Mouse (Mus musculus): Measurements from ENCODE around the gene Hivep2. TPM values are rescaled to one million over a fixed set of nuclear protein-coding genes. Genes with fewer than 3 reads are reported as not detected.

The Hivep2 gene
- polyA plus RNA-seq, 1 experiment from 2014 or later, result 6.0 TPM

DNA sequence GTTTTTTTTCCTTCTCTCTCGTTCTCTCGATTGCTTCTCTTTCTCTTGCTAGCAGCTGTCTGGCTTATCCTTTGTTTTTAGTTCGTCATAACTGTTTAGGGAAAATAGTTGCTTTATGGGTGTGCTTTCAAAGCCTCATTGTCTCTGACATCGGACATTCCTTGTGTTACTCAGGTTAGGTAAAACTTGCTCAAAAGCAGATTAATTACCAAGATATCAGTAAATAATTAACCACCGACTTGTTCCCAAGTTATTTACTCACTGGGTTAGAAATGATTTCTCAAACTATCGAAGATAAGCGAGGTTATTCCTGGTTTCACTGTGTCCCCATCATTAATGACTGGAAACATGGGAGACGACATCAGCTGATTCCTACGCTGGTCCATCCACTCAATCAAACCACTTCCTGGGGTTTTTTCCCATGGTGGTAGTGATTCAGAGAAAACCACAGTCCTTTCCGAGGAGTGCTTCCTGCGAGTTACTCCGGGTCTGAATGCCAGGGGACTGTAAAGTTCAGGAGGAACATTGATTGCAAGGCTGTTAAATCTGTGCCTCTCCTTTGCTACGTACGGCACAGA, 64.7 kb downstream of the Hivep2 start:
- 84% methylated on average over 14 of the region's 14 CpGs for WGBS
- Histone ChIP-seq H3K4me2 (no peak overlapping the region), H3K36me3 (no peaks in the 10 kb centered on the region), H3K9ac (no peak overlapping the region), H3K27ac (no peak overlapping the region), H3K9me3 (no peaks in the 10 kb centered on the region), H3K27me3 (no peaks in the 10 kb centered on the region), H3K4me3 (no peak overlapping the region), H3K4me1 (no peaks in the 10 kb centered on the region)
- no peak for ATAC-seq (ENCODE audit: borderline replicate concordance, extremely low read depth, low FRiP score, low TSS enrichment)

DNA sequence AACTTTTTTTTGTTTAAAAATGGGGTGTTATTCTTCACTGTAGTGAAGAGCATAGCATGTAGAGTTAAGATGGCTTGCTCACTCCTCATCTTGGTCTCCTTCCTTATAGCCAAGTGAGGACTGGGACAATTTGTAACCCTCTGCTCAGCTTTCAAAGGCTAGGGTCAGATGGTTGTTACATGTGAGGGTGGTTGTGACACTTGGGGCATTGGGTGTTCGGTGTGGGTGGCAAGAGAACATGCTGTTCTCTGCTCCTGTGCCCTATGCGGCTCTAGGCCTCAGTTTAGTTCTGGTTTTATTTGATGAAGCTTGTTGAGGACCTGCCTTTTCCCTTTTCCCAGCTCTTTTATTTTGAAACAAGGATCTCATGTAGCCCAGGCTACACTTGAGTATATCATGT, 66.7 kb downstream of the Hivep2 start:
- Histone ChIP-seq H3K9ac (no peak overlapping the region), H3K27ac (no peak overlapping the region), H3K36me3 (no peaks in the 10 kb centered on the region), H3K4me1 (no peaks in the 10 kb centered on the region), H3K4me2 (no peak overlapping the region), H3K27me3 (no peaks in the 10 kb centered on the region), H3K9me3 (no peaks in the 10 kb centered on the region), H3K4me3 (no peak overlapping the region)
- 90% methylated on average over 2 of the region's 2 CpGs for WGBS
- ATAC-seq (ENCODE audit: borderline replicate concordance, extremely low read depth, low FRiP score, low TSS enrichment), result no peak

DNA sequence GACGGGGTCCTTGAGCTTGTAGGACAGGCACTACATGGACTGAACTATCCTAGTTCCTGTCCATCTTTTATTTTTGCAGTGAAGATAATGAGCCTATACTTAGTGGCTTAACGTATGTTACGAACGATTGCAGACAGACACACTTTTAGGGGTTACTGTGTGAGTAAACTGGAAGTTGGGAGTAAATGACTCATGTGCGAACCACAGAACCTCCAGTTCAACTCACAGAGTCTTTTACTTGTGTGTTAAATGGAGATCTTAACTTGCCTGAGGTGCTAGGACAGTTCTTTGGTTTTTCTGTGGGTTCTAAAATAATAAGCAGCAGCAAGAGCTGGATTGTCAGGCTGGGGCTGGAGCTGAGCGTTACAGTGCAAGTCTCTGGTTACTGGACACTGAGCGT, 68.2 kb downstream of the Hivep2 start:
- no peak overlapping the region for H3K4me3 ChIP-seq
- H3K27ac ChIP-seq, result no peak overlapping the region
- no peak overlapping the region for H3K4me2 ChIP-seq
- H3K9me3 ChIP-seq, result no peaks in the 10 kb centered on the region
- WGBS, result 86% methylated on average over 7 of the region's 7 CpGs
- H3K4me1 ChIP-seq, result no peaks in the 10 kb centered on the region
- ATAC-seq (ENCODE audit: borderline replicate concordance, extremely low read depth, low FRiP score, low TSS enrichment), result no peak
- no peak overlapping the region for H3K9ac ChIP-seq
- no peaks in the 10 kb centered on the region for H3K27me3 ChIP-seq
- no peaks in the 10 kb centered on the region for H3K36me3 ChIP-seq

DNA sequence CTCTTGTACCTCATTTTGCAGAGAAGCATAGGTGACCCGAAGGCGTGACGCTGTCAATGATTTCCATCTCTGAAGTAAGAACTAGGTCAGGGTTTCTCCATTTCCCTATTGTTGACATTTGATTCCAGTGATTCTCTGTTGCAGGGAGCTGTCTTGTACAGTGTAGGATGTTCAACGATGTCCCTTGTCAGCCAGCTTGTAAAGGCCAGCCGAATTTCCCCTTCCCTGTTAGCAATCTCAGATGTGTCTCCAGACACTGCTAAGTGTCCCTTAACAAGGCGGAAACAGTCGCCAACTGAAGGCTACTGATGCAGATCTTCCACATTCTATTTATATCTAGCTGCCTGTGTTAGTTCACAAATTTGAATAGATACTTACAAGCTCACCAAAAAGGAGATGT, 68.9 kb downstream of the Hivep2 start:
- 74% methylated on average over 7 of the region's 7 CpGs for WGBS
- no peaks in the 10 kb centered on the region for H3K27me3 ChIP-seq

DNA sequence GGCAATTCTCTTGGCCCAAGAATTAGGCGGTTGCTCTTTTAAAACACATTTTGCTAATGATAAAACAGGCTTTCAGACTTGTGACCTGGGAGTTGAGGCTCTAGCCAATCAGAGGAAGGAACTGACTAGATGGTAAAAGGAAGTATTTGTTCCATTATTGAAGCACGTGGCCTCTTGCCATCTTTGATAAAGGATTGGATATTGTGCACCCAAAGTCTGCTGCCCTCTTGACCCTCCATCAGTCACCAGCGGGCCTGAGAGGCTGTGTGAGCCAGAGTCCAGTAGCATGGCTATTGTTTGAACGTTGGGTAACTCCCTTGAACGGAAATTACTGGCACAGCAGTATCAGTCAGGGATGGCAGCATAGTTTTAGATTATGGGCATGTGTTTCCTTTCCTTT, 69.7 kb downstream of the Hivep2 start:
- Histone ChIP-seq H3K36me3 (no peaks in the 10 kb centered on the region), H3K9me3 (no peaks in the 10 kb centered on the region), H3K27ac (no peak overlapping the region), H3K27me3 (no peaks in the 10 kb centered on the region), H3K4me3 (no peak overlapping the region), H3K4me1 (no peaks in the 10 kb centered on the region), H3K9ac (no peak overlapping the region), H3K4me2 (no peak overlapping the region)
- ATAC-seq (ENCODE audit: borderline replicate concordance, extremely low read depth, low FRiP score, low TSS enrichment), result no peak
- 46% methylated on average over 5 of the region's 5 CpGs for WGBS

More for the DNA sequence above, 68.9 kb downstream of the Hivep2 start:
- Histone ChIP-seq H3K9me3 (no peaks in the 10 kb centered on the region), H3K9ac (no peak overlapping the region), H3K36me3 (no peaks in the 10 kb centered on the region), H3K4me3 (no peak overlapping the region), H3K4me2 (no peak overlapping the region), H3K4me1 (no peaks in the 10 kb centered on the region), H3K27ac (no peak overlapping the region)
- ATAC-seq (ENCODE audit: borderline replicate concordance, extremely low read depth, low FRiP score, low TSS enrichment), result no peak

DNA sequence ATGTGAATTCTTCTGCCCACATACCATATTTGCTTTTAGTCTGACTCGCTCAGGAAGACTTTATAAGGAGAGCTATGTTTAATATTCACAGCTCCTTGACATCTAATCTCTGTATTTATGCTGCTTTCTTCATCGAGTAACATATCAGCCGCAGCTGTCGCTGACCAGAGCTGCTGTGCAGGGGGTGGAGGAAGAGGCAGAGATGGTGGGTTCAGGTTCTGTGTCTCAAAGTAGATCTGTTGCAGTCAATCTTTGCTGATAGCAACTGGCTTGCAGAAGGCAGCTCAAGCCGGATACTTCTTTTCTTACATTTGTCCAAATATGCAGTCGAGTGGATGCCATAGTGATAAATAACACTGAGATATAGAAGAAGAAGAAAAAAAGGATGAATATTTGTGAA, 70.6 kb downstream of the Hivep2 start:
- no peak for ATAC-seq (ENCODE audit: borderline replicate concordance, extremely low read depth, low FRiP score, low TSS enrichment)
- Histone ChIP-seq H3K27me3 (no peaks in the 10 kb centered on the region), H3K4me3 (no peak overlapping the region), H3K4me2 (no peak overlapping the region), H3K27ac (no peak overlapping the region), H3K9ac (no peak overlapping the region), H3K36me3 (no peaks in the 10 kb centered on the region), H3K9me3 (no peaks in the 10 kb centered on the region), H3K4me1 (no peaks in the 10 kb centered on the region)
- 64% methylated on average over 6 of the region's 6 CpGs for WGBS

DNA sequence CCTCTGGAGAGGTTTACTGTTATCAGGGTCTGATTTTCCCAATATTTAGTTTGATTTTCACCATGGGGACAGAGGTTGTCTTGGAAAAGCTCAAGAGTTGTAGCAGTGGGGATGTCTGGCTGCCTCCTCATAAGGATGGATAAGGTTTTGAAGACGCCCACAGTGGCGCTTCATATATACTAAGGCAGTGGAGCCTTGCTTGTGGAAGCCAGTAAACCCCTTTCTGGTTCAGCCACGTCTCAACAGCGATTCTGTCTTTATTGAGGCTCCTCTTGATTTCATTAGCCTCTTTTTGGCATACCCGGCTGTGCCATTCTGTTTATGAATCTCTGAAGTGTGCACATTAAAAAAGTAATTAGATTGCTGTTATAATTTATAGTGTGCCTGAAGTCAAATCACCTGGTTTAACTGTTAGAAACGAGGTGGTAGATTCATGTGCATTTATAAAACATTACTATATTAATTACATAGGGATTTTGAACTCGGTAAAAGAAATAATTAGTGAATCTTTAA, 72.2 kb downstream of the Hivep2 start:
- no peak for ATAC-seq (ENCODE audit: borderline replicate concordance, extremely low read depth, low FRiP score, low TSS enrichment)
- Histone ChIP-seq H3K27me3 (no peaks in the 10 kb centered on the region), H3K4me1 (no peaks in the 10 kb centered on the region), H3K36me3 (no peaks in the 10 kb centered on the region), H3K27ac (no peak overlapping the region), H3K9ac (no peak overlapping the region), H3K9me3 (no peaks in the 10 kb centered on the region), H3K4me2 (no peak overlapping the region), H3K4me3 (no peak overlapping the region)
- WGBS, result 77% methylated on average over 7 of the region's 7 CpGs

DNA sequence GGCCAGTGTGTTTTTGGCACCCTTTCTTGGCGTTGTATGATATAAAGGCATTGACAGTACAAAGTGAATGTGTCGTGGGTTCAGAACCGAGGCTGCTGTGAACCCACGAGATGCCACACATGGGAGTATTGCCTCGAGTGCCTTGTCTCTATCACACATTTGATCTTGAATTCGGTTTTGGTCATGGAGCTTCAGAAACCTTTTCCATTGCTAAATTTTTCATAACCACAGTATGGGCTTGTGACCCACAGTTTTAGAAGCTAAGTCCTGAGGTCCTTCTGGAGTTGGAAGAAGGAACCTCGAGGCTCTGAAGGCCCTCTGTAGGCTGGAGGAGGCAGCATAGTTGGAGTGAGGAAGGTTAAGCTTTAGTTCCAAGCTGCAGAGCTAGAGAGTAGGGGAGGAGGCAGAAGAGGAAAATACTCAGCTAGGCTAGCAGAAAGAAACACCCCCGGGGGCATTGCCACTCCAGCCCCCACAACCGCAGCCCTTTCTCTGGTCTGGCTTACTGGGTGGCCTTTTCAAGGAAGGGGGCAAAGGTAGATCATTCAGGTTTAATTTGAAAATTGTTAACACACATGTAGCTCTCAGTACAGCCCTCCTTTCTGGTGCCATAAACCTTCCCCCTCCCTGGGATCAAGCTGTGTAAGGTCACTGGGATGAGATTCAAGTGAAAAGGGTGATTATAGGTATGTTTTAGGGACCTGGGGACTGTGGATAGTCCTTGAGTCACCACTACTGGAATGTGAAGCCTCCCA, 75.0 kb downstream of the Hivep2 start:
- Histone ChIP-seq H3K36me3 (no peaks in the 10 kb centered on the region), H3K4me3 (no peak overlapping the region), H3K27me3 (no peaks in the 10 kb centered on the region), H3K4me1 (0 out of 2 replicates have a peak, but pooled peaks cover 3% of the 10 kb centered on the region), H3K9ac (no peak overlapping the region), H3K9me3 (no peaks in the 10 kb centered on the region), H3K27ac (no peak overlapping the region), H3K4me2 (no peak overlapping the region)
- WGBS, result 69% methylated on average over 9 of the region's 9 CpGs
- ATAC-seq (ENCODE audit: borderline replicate concordance, extremely low read depth, low FRiP score, low TSS enrichment), result no peak

DNA sequence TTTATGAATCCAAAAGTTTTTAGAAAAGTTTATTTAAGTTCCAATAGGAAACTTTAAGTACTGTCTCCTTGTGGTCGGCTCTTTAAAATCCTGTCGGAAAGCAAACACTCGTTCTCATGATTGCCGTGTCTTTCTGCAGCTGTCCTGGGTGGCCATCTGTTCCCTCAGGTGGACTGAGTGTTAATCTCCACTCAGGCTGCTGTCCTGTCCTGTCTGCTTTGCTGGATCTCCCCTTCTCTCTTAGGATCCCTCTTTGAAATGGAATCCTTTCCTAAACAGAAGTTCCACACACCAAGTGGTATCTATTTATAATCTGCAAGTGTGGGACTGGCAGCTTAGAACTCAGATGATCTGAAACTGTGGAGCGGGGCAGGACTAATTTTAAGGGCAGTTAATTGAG, 75.7 kb downstream of the Hivep2 start:
- Histone ChIP-seq H3K9ac (no peak overlapping the region), H3K27ac (no peak overlapping the region), H3K27me3 (no peaks in the 10 kb centered on the region), H3K36me3 (no peaks in the 10 kb centered on the region), H3K9me3 (no peaks in the 10 kb centered on the region), H3K4me2 (no peak overlapping the region), H3K4me1 (0 out of 2 replicates have a peak, but pooled peaks cover 3% of the 10 kb centered on the region), H3K4me3 (no peak overlapping the region)
- WGBS, result 57% methylated on average over 5 of the region's 5 CpGs
- ATAC-seq (ENCODE audit: borderline replicate concordance, extremely low read depth, low FRiP score, low TSS enrichment), result no peak

DNA sequence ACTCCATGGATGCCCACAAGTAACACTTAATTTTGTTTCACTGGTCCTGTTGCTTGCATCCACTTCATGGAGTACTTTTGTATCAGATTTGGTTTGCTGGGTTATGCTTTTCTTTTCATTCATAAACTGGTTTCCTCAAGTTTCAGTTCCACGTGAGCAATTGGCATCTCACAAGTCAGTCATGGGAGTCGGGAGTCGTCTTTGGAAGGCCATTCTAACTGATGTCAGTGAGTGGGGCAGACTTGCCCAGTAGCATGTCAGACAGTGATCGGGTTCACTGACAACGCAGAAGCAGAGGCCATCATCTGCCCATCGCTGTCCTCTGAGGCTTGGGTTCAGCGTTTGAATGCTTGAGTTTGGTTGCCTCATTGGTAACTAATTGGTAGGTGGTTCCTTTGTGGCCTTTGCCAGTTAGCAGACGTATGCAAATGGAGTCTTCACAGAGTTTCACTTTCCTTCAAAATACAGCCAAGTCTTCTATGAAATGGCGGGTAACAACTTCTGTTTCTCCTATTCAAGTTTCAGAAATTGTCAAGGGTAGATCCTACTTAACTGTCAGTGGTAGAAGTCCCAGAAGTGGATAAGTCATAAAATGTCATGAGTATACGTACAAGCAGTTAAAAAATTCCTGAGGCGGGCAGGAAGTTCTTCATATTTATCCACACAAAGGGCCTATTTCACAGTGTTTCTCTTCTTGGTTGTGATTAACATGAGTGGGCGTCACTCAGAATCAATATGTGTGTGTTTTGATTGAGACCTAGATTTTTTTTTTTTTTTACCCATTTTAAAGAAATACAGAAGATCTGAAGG, 76.9 kb downstream of the Hivep2 start:
- H3K36me3 ChIP-seq, result no peaks in the 10 kb centered on the region
- H3K9me3 ChIP-seq, result no peaks in the 10 kb centered on the region
- peaks cover 6% of the 10 kb centered on the region for H3K4me1 ChIP-seq
- H3K4me3 ChIP-seq, result no peak overlapping the region
- ATAC-seq (ENCODE audit: borderline replicate concordance, extremely low read depth, low FRiP score, low TSS enrichment), result no peak
- H3K4me2 ChIP-seq, result no peak overlapping the region
- WGBS, result 79% methylated on average over 12 of the region's 12 CpGs
- H3K27me3 ChIP-seq, result no peaks in the 10 kb centered on the region
- H3K27ac ChIP-seq, result no peak overlapping the region
- no peak overlapping the region for H3K9ac ChIP-seq

DNA sequence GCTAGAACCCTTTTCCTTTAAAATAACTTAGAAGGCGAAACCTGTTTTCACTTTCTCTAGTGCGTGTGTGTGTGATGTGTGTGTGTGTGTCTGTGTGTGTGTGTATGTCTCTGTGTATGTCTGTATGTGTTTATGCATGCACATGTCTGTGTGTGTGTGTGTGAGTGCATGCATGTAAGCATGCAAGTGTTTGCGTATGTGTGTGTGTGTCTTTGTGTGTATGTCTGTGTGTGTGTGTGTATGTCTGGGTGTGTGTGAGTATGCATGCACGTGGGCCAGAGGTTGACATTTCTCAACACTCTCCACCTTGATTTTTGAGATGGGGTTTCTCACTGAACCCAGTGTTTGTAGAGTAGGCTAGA, 77.5 kb downstream of the Hivep2 start:
- no peak for ATAC-seq (ENCODE audit: borderline replicate concordance, extremely low read depth, low FRiP score, low TSS enrichment)
- Histone ChIP-seq H3K9me3 (no peaks in the 10 kb centered on the region), H3K36me3 (no peaks in the 10 kb centered on the region), H3K4me1 (peaks cover 12% of the 10 kb centered on the region), H3K9ac (no peak overlapping the region), H3K27me3 (no peaks in the 10 kb centered on the region), H3K4me2 (no peak overlapping the region), H3K4me3 (no peak overlapping the region), H3K27ac (no peak overlapping the region)
- WGBS, result 93% methylated on average over 4 of the region's 4 CpGs

All from lung, embryonic 15.5 days (tissue).